Mouse (Mus musculus): Measurements from ENCODE around the gene Srsf6.

Gene Srsf6

GRCm38 (mm10) chr2:162934421-162934820, 3.1 kb downstream of the Srsf6 start:
- no peak for DNase-seq

- no peak for DNase-seq
Measured at GRCm38 (mm10) chr2:162935700-162936099, 4.4 kb downstream of the Srsf6 start.

GRCm38 (mm10) chr2:162939562-162939961, 8.2 kb downstream of the Srsf6 start:
- no peak for DNase-seq

- no peak for DNase-seq
Measured at GRCm38 (mm10) chr2:162943148-162943846, 12.0 kb downstream of the Srsf6 start, which contains the start of gene L3mbtl1. Gene L3mbtl1, plus strand, starts transcription at chr2:162943472.

- DNase-seq, result no peak
Measured at GRCm38 (mm10) chr2:162943931-162944330, 12.6 kb downstream of the Srsf6 start.

- no peak for DNase-seq
Measured at GRCm38 (mm10) chr2:162946964-162947363, 15.6 kb downstream of the Srsf6 start.

- DNase-seq, result no peak
Measured at GRCm38 (mm10) chr2:162947736-162948135, 16.4 kb downstream of the Srsf6 start.

GRCm38 (mm10) chr2:162948221-162948620, 16.9 kb downstream of the Srsf6 start:
- no peak for DNase-seq

- no peak for DNase-seq
Measured at GRCm38 (mm10) chr2:162950776-162951175, 19.4 kb downstream of the Srsf6 start.

GRCm38 (mm10) chr2:162956843-162957242, 25.5 kb downstream of the Srsf6 start:
- no peak for DNase-seq

GRCm38 (mm10) chr2:162961321-162961720, 30.0 kb downstream of the Srsf6 start:
- DNase-seq, result no peak

- DNase-seq, result no peak
Measured at GRCm38 (mm10) chr2:162966734-162967133, 35.4 kb downstream of the Srsf6 start.

- no peak for DNase-seq
Measured at GRCm38 (mm10) chr2:162968357-162968756, 37.0 kb downstream of the Srsf6 start.

GRCm38 (mm10) chr2:162969101-162969500, 37.8 kb downstream of the Srsf6 start:
- no peak for DNase-seq

- no peak for DNase-seq
Measured at GRCm38 (mm10) chr2:162970896-162971295, 39.6 kb downstream of the Srsf6 start.

- DNase-seq, result no peak
Measured at GRCm38 (mm10) chr2:162972752-162973151, 41.4 kb downstream of the Srsf6 start.

- DNase-seq, result no peak
Measured at GRCm38 (mm10) chr2:162973206-162973605, 41.9 kb downstream of the Srsf6 start.

- no peak for DNase-seq
Measured at GRCm38 (mm10) chr2:162973637-162974036, 42.3 kb downstream of the Srsf6 start.

- DNase-seq, result no peak
Measured at GRCm38 (mm10) chr2:162975157-162975775, 43.9 kb downstream of the Srsf6 start.

GRCm38 (mm10) chr2:162976001-162976400, 44.7 kb downstream of the Srsf6 start:
- no peak for DNase-seq

GRCm38 (mm10) chr2:162984381-162984780, 53.1 kb downstream of the Srsf6 start:
- no peak for DNase-seq

GRCm38 (mm10) chr2:162985923-162986322, 54.6 kb downstream of the Srsf6 start:
- no peak for DNase-seq

Measured in thymus, adult 18-20 months (tissue).